Mouse (Mus musculus) urinary bladder, adult 2 months (tissue): ENCODE data around the gene Eml6. TPM values are rescaled to one million over a fixed set of nuclear protein-coding genes. Genes with fewer than 3 reads are reported as not detected.
"Not testable (repeated sequence)": the region's sequence is repeated elsewhere in the genome, so short reads cannot be mapped to it uniquely, and the experiment has no call there.

ENCODE experiments used
- DNase-seq: peaks from one replicate; pipeline ENCODE4 v3.0.0; 2022; ENCODE audit warnings: low spot score
- polyA plus RNA-seq: library from polyadenylated mRNA; depleted of rRNA; stranded (reverse); fragments of >200 nt; gene quantifications from 2 replicates; pipeline ENCODE4 v1.2.3, GENCODE M21; 2012

The Eml6 gene
- polyA plus RNA-seq, 1 experiment = 4.7 TPM

GRCm38 (mm10) chr11:29840606-29841227 lies 185.1 kb downstream of the Eml6 start:
- no peak for DNase-seq

GRCm38 (mm10) chr11:29839781-29840180 lies 186.1 kb downstream of the Eml6 start:
- no peak for DNase-seq

GRCm38 (mm10) chr11:29837066-29837465 lies 188.8 kb downstream of the Eml6 start:
- no peak for DNase-seq

GRCm38 (mm10) chr11:29827729-29828128 lies 198.1 kb downstream of the Eml6 start:
- no peak for DNase-seq

- no peak for DNase-seq
Observed at GRCm38 (mm10) chr11:29826001-29826400, 199.8 kb downstream of the Eml6 start.

GRCm38 (mm10) chr11:29825271-29825718 lies 200.5 kb downstream of the Eml6 start, which contains the start of gene 4931440F15Rik:
Gene 4931440F15Rik (minus strand): TSS chr11:29825668.
- DNase-seq = not testable (repeated sequence)

GRCm38 (mm10) chr11:29824474-29825270 lies 201.2 kb downstream of the Eml6 start:
- not testable (repeated sequence) for DNase-seq

- no peak for DNase-seq
Observed at GRCm38 (mm10) chr11:29823141-29823540, 202.7 kb downstream of the Eml6 start.

GRCm38 (mm10) chr11:29815670-29816069 lies 210.2 kb downstream of the Eml6 start:
- DNase-seq = no peak

GRCm38 (mm10) chr11:29815261-29815660 lies 210.6 kb downstream of the Eml6 start:
- DNase-seq = no peak

GRCm38 (mm10) chr11:29813267-29813666 lies 212.6 kb downstream of the Eml6 start:
- DNase-seq = no peak

GRCm38 (mm10) chr11:29812475-29812874 lies 213.4 kb downstream of the Eml6 start:
- no peak for DNase-seq

- no peak for DNase-seq
Observed at GRCm38 (mm10) chr11:29810324-29810723, 215.5 kb downstream of the Eml6 start.

GRCm38 (mm10) chr11:29808981-29809589 lies 216.7 kb downstream of the Eml6 start:
- no peak for DNase-seq

GRCm38 (mm10) chr11:29808173-29808980 lies 217.5 kb downstream of the Eml6 start:
- no peak for DNase-seq

- no peak for DNase-seq
Observed at GRCm38 (mm10) chr11:29807325-29807724, 218.5 kb downstream of the Eml6 start.

- no peak for DNase-seq
Observed at GRCm38 (mm10) chr11:29801432-29802427, 224.1 kb downstream of the Eml6 start.

GRCm38 (mm10) chr11:29799839-29800238 lies 226.0 kb downstream of the Eml6 start:
- DNase-seq = no peak

GRCm38 (mm10) chr11:29795106-29795505 lies 230.7 kb downstream of the Eml6 start:
- DNase-seq = no peak

- no peak for DNase-seq
Observed at GRCm38 (mm10) chr11:29794475-29794874, 231.4 kb downstream of the Eml6 start.

- DNase-seq = no peak
Observed at GRCm38 (mm10) chr11:29790796-29791195, 235.0 kb downstream of the Eml6 start.
